Mouse (Mus musculus): ENCODE data around the gene Sh3bp4. TPM values are rescaled to one million over a fixed set of nuclear protein-coding genes. Genes with fewer than 3 reads are reported as not detected.
A peak's percentile ranks its signal among the peaks of the same experiment; 100 is the strongest.

Sh3bp4 gene
- polyA plus RNA-seq, 1 experiment, result 1.4 TPM

DNA sequence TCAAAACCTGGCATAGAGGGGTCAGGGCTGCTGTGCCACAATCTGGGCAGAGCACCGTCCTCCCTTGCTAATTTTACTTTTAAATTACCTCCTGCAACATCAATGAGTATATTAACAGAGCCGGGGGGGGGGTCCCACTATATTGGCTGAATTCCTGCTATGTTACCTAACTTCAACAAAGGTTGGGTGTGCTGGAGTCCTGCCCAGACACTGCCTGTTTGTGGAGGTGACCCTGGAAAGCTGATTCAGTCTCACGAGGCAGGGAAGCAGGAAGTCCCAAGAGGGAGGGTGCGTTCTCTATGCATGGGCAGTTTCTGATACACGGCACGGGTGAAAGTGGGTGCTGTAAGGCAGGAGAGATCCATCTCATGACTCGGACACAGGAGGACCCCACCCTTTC is 82.4 kb downstream of the Sh3bp4 start:
- no peak for TF ChIP-seq CTCF (IDR thresholded peaks at IDR 0.05; ENCODE audit: control insufficient read depth, insufficient read depth, low read length)
- no peak for TF ChIP-seq POLR2A (IDR thresholded peaks at IDR 0.05; ENCODE audit: borderline replicate concordance, control insufficient read depth, low read depth, low read length)
- Histone ChIP-seq H3K4me3 (replicated peaks; ENCODE audit: control insufficient read depth, low read depth, low read length) (no peak overlapping the region), H3K27ac (ENCODE audit: control insufficient read depth, insufficient read depth, low read depth, low read length, poor library complexity) (no peak overlapping the region), H3K4me1 (ENCODE audit: control insufficient read depth, insufficient read depth, low read length) (no peaks in the 10 kb centered on the region)
- WGBS, result 36% methylated on average over 7 of the region's 7 CpGs

GRCm38 (mm10) chr1:89153203-89153602 is 83.0 kb downstream of the Sh3bp4 start:
- TF ChIP-seq POLR2A (IDR thresholded peaks at IDR 0.05; ENCODE audit: borderline replicate concordance, control insufficient read depth, low read depth, low read length), result no peak
- no peak for TF ChIP-seq CTCF (IDR thresholded peaks at IDR 0.05; ENCODE audit: control insufficient read depth, insufficient read depth, low read length)
- WGBS, result 78% methylated on average over 6 of the region's 6 CpGs
- H3K4me3 ChIP-seq (replicated peaks; ENCODE audit: control insufficient read depth, low read depth, low read length), result no peak overlapping the region
- no peak overlapping the region for H3K27ac ChIP-seq (ENCODE audit: control insufficient read depth, insufficient read depth, low read depth, low read length, poor library complexity)
- H3K4me1 ChIP-seq (ENCODE audit: control insufficient read depth, insufficient read depth, low read length), result no peaks in the 10 kb centered on the region

- no peak for TF ChIP-seq CTCF (IDR thresholded peaks at IDR 0.05; ENCODE audit: control insufficient read depth, insufficient read depth, low read length)
- TF ChIP-seq POLR2A (IDR thresholded peaks at IDR 0.05; ENCODE audit: borderline replicate concordance, control insufficient read depth, low read depth, low read length), result no peak
- Histone ChIP-seq H3K4me1 (ENCODE audit: control insufficient read depth, insufficient read depth, low read length) (peaks cover 1% of the 10 kb centered on the region; the same call in 1 of the 2 replicates), H3K27ac (ENCODE audit: control insufficient read depth, insufficient read depth, low read depth, low read length, poor library complexity) (no peak overlapping the region), H3K4me3 (replicated peaks; ENCODE audit: control insufficient read depth, low read depth, low read length) (no peak overlapping the region)
- 74% methylated on average over 6 of the region's 6 CpGs for WGBS
Measured at GRCm38 (mm10) chr1:89163483-89163882, 93.3 kb downstream of the Sh3bp4 start.

DNA sequence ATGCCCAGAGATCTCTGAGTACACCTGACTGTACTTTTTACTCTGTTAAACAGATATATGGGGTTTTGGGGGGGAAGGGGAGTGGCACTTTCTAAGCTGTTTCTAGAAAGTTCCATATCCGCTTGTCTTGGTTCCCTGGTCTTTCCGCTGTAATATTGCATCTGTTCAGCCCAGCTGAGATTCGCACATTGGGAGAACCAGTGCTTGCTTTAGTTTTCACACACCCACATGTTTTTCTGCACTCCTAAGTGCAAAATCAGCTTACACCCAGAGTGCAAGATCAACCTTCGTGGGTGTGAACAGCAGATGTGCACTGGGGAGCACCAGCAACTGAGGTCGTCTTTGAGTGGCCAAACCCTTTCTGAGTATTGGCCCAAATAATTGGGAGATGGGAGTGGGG is 94.1 kb downstream of the Sh3bp4 start:
- no peak for TF ChIP-seq CTCF (IDR thresholded peaks at IDR 0.05; ENCODE audit: control insufficient read depth, insufficient read depth, low read length)
- TF ChIP-seq POLR2A (IDR thresholded peaks at IDR 0.05; ENCODE audit: borderline replicate concordance, control insufficient read depth, low read depth, low read length), result no peak
- WGBS, result 86% methylated on average over 5 of the region's 5 CpGs
- Histone ChIP-seq H3K27ac (ENCODE audit: control insufficient read depth, insufficient read depth, low read depth, low read length, poor library complexity) (no peak overlapping the region), H3K4me3 (replicated peaks; ENCODE audit: control insufficient read depth, low read depth, low read length) (no peak overlapping the region), H3K4me1 (ENCODE audit: control insufficient read depth, insufficient read depth, low read length) (peaks cover 1% of the 10 kb centered on the region; the same call in 1 of the 2 replicates)

- H3K4me1 ChIP-seq (ENCODE audit: control insufficient read depth, insufficient read depth, low read length), result peaks cover 1% of the 10 kb centered on the region; the same call in 1 of the 2 replicates
- WGBS, result 80% methylated on average over 7 of the region's 7 CpGs
- H3K27ac ChIP-seq (ENCODE audit: control insufficient read depth, insufficient read depth, low read depth, low read length, poor library complexity), result no peak overlapping the region
- no peak overlapping the region for H3K4me3 ChIP-seq (replicated peaks; ENCODE audit: control insufficient read depth, low read depth, low read length)
- no peak for TF ChIP-seq CTCF (IDR thresholded peaks at IDR 0.05; ENCODE audit: control insufficient read depth, insufficient read depth, low read length)
- no peak for TF ChIP-seq POLR2A (IDR thresholded peaks at IDR 0.05; ENCODE audit: borderline replicate concordance, control insufficient read depth, low read depth, low read length)
Measured at GRCm38 (mm10) chr1:89164685-89165084, 94.5 kb downstream of the Sh3bp4 start.

DNA sequence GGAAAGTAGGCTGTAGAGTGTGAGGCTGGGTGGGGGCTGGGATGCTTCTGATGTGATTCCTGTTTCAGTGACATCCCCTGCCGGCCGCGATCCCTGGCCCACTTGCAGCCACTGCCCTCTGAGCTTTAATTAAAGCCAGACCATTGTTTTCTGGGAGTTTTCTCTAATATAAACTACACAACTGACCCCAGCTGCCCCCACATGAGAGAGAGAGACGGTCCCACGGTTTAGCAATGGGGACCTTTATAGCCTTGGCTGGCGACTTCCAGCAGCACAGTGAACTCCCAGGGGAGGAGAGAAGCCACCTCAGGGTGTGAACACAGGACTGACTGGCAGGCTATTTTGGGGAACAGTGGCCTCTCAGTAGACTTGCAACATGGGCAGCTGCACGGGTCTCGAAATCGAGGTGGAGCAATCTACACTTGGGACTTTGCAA is 96.6 kb downstream of the Sh3bp4 start:
- H3K4me1 ChIP-seq (ENCODE audit: control insufficient read depth, insufficient read depth, low read length), result peaks cover 1% of the 10 kb centered on the region; the same call in 1 of the 2 replicates
- no peak overlapping the region for H3K4me3 ChIP-seq (replicated peaks; ENCODE audit: control insufficient read depth, low read depth, low read length)
- TF ChIP-seq POLR2A (IDR thresholded peaks at IDR 0.05; ENCODE audit: borderline replicate concordance, control insufficient read depth, low read depth, low read length) (no peak), CTCF (IDR thresholded peaks at IDR 0.05; ENCODE audit: control insufficient read depth, insufficient read depth, low read length) (no peak)
- H3K27ac ChIP-seq (ENCODE audit: control insufficient read depth, insufficient read depth, low read depth, low read length, poor library complexity), result 0 out of 2 replicates have a peak overlapping the region, but pooled peaks have one; percentile 10
- 64% methylated on average over 9 of the region's 9 CpGs for WGBS

DNA sequence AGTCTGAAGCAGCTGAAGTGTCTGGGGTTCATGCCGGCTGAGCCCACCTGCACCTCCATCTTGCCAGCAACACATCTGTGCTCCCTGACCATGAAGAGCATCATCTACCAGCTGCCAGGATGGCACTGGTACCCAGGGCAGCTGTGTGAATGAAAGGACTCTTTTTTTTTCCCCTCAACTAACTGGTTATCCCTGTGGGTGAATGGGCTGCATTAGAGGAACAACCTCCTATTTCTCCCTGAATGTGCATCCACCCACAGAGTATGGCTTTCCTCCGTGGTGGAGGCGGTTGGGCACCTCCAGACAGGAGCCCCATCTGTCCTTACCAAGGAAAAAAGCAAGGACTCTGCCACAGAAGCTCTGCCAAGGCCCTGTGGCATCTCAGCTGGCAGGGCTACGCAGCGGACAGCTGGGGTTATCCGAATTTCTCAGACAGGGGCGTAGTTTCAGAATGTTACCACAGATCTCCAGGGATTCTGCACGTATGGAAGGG is 101.1 kb downstream of the Sh3bp4 start:
- WGBS, result 80% methylated on average over 8 of the region's 8 CpGs

DNA sequence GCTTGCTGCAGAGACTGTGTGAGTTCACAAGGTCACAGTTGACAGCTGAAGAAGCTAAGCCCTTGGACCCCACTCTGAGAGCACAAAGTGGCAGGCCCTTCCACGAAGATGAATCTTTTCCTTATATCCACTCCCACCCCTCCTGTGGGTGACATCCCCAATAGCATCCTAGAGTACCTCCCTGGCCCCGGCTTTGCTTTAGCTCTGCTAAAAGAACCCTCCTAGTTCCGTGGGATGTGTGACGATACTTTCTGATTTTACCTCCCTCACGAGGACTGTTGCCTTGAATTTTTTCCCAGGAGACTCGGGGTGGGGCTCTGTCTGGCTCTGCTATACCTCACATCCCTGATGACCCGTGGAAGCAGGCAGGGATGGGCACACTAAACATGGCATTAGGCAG is 104.4 kb downstream of the Sh3bp4 start:
- Histone ChIP-seq H3K4me1 (ENCODE audit: control insufficient read depth, insufficient read depth, low read length) (no peaks in the 10 kb centered on the region), H3K4me3 (replicated peaks; ENCODE audit: control insufficient read depth, low read depth, low read length) (no peak overlapping the region), H3K27ac (ENCODE audit: control insufficient read depth, insufficient read depth, low read depth, low read length, poor library complexity) (no peak overlapping the region)
- 81% methylated on average over 7 of the region's 7 CpGs for WGBS
- TF ChIP-seq POLR2A (IDR thresholded peaks at IDR 0.05; ENCODE audit: borderline replicate concordance, control insufficient read depth, low read depth, low read length) (no peak), CTCF (IDR thresholded peaks at IDR 0.05; ENCODE audit: control insufficient read depth, insufficient read depth, low read length) (no peak)

More for the DNA sequence above, 101.1 kb downstream of the Sh3bp4 start:
- TF ChIP-seq POLR2A (IDR thresholded peaks at IDR 0.05; ENCODE audit: borderline replicate concordance, control insufficient read depth, low read depth, low read length) (no peak), CTCF (IDR thresholded peaks at IDR 0.05; ENCODE audit: control insufficient read depth, insufficient read depth, low read length) (no peak)
- H3K4me1 ChIP-seq (ENCODE audit: control insufficient read depth, insufficient read depth, low read length), result peaks cover 1% of the 10 kb centered on the region; the same call in 1 of the 2 replicates
- H3K4me3 ChIP-seq (replicated peaks; ENCODE audit: control insufficient read depth, low read depth, low read length), result no peak overlapping the region
- no peak overlapping the region for H3K27ac ChIP-seq (ENCODE audit: control insufficient read depth, insufficient read depth, low read depth, low read length, poor library complexity)

DNA sequence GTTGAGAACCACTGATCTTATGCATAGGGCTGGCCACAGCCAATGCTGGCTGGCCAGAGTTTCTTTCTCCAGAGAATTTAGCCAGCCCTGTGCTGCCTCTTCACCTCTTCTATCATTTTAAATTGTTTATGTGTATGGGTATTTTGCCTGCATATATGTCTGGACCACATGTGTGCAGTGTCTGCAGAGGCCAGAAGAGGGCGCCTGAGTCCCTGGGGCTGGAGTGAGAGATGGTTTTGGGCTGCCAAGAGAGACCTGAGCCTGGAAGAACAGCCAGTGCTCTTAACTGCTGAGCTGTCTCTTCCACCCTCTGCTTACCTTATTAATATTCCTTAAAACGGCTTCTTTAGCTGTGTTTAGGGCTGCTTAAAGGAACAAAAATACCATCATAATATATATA is 105.1 kb downstream of the Sh3bp4 start:
- no peak overlapping the region for H3K27ac ChIP-seq (ENCODE audit: control insufficient read depth, insufficient read depth, low read depth, low read length, poor library complexity)
- 35% methylated on average over 2 of the region's 2 CpGs for WGBS
- TF ChIP-seq POLR2A (IDR thresholded peaks at IDR 0.05; ENCODE audit: borderline replicate concordance, control insufficient read depth, low read depth, low read length) (no peak), CTCF (IDR thresholded peaks at IDR 0.05; ENCODE audit: control insufficient read depth, insufficient read depth, low read length) (peak; percentile 35; the same call in 1 of the 2 replicates)
- H3K4me3 ChIP-seq (replicated peaks; ENCODE audit: control insufficient read depth, low read depth, low read length), result no peak overlapping the region
- H3K4me1 ChIP-seq (ENCODE audit: control insufficient read depth, insufficient read depth, low read length), result no peaks in the 10 kb centered on the region

Measured in bone marrow, adult 2 months (tissue).